Mouse (Mus musculus) heart, embryonic 13.5 days (tissue): ENCODE data around the gene Pnlip. TPM values are rescaled to one million over a fixed set of nuclear protein-coding genes. Genes with fewer than 3 reads are reported as not detected.
A peak's percentile ranks its signal among the peaks of the same experiment; 100 is the strongest.

Source experiments
- ATAC-seq: fragments of 200-750 bp; cut with Nextera tagmentation; 2 replicates; pipeline ENCODE4 v1.8.0; 2017; ENCODE audit warnings: moderate TSS enrichment; ENCODE audit not compliant: insufficient number of reproducible peaks, low FRiP score, low TSS enrichment; ENCODE audit errors: extremely low read depth
- H3K27ac ChIP-seq: fragments of 300-500 bp; sonication (generic); replicated peaks from 2 replicates; pipeline ENCODE4 v1.5.1; 2015; ENCODE audit warnings: moderate library complexity, mild to moderate bottlenecking, inconsistent platforms
- H3K27me3 ChIP-seq: fragments of 300-500 bp; sonication (generic); replicated peaks from 2 replicates; pipeline ENCODE4 v1.6.1; 2015; ENCODE audit warnings: mild to moderate bottlenecking, inconsistent platforms
- H3K36me3 ChIP-seq: fragments of 300-500 bp; sonication (generic); 2 replicates; pipeline ENCODE4 v1.6.1; 2015; ENCODE audit warnings: mild to moderate bottlenecking, inconsistent platforms
- H3K4me1 ChIP-seq: fragments of 300-500 bp; sonication (generic); 2 replicates; pipeline ENCODE4 v1.6.1; 2015; ENCODE audit warnings: inconsistent platforms
- H3K4me2 ChIP-seq: fragments of 300-500 bp; sonication (generic); 2 replicates; pipeline ENCODE4 v1.6.1; 2015; ENCODE audit warnings: inconsistent platforms, mild to moderate bottlenecking, moderate library complexity
- H3K4me3 ChIP-seq: fragments of 300-500 bp; sonication (generic); 2 replicates; pipeline ENCODE4 v1.5.1; 2015; ENCODE audit warnings: moderate library complexity, mild to moderate bottlenecking, inconsistent platforms
- H3K9ac ChIP-seq: fragments of 300-500 bp; sonication (generic); 2 replicates; pipeline ENCODE4 v1.6.1; 2015; ENCODE audit warnings: inconsistent platforms, mild to moderate bottlenecking, moderate library complexity
- H3K9me3 ChIP-seq: fragments of 300-500 bp; sonication (generic); 2 replicates; pipeline ENCODE4 v1.6.1; 2016; ENCODE audit warnings: inconsistent platforms
- WGBS: fragments of 180-500 bp; shearing (Covaris S2); methylation state at CpG from one replicate; pipeline ENCODE4 v1.1.7; 2015; ENCODE audit warnings: mixed read lengths; 5-methylcytosine and 5-hydroxymethylcytosine counted together
- polyA plus RNA-seq: library from polyadenylated mRNA; unstranded; fragments of >200 nt; fragmentation: Nextera tagmentation; extraction: Ambion mirVana; gene quantifications from 2 replicates; pipeline ENCODE4 v1.2.1, GENCODE M21; 2015

Pnlip gene
- 0.10 TPM in 1 of 2 replicates, not detected in the other for polyA plus RNA-seq

DNA sequence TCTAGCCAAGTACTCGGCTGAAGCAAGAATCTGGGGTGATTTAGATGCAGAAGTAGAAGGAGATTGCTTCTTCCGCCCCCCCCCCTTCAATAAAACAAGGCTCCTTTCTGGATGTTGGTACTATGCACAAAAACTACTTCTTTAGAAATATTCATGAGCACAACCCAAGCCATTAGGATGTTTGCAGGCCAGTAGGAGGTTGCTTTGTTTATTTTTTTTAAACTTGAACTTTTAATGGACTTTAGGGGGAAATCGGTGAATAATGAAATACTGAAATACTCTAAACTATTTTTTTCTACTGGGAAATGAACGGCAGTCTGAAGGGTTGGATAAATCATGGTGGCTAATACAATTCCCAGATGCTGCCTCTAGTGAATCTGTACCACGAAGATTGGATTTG, at the start of gene Pnlip:
Gene Pnlip, plus strand, starts transcription at position 301 of the 400 bp plus-strand sequence.
- no peak for ATAC-seq
- Histone ChIP-seq H3K36me3 (no peaks in the 10 kb centered on the region), H3K4me1 (no peaks in the 10 kb centered on the region), H3K4me2 (no peak within 1 kb of the TSS), H3K9ac (no peak within 1 kb of the TSS), H3K4me3 (no peak within 1 kb of the TSS), H3K27me3 (no peaks in the 10 kb centered on the region), H3K9me3 (no peaks in the 10 kb centered on the region), H3K27ac (no peak within 1 kb of the TSS)
- 75% methylated on average over 5 of the region's 5 CpGs for WGBS

DNA sequence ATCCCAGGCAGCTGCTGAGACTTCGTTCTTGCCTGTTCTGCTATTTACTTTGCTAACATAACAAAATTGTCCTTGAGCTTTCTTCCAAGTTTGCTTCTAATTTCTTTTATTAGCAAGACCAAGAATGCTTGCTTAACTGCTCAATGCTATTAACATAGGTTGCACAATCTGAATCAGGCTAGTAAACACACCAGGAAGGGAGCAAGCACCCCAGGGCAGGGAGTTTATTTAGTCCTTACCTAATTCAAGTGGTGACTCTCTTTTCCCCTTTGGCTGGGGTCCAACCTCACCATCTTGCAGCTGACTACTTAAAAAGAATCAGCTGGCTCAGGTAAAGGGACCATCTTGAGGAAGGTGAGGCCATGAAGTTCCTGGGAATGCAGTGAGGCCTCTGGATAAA, 42.6 kb upstream of the Pnlip start:
- Histone ChIP-seq H3K36me3 (no peaks in the 10 kb centered on the region), H3K9me3 (no peaks in the 10 kb centered on the region), H3K4me2 (no peak overlapping the region), H3K4me1 (no peaks in the 10 kb centered on the region), H3K27me3 (no peaks in the 10 kb centered on the region), H3K27ac (no peak overlapping the region), H3K9ac (no peak overlapping the region), H3K4me3 (no peak overlapping the region)
- no peak for ATAC-seq
- 61% methylated on average over 1 of the region's 1 CpGs for WGBS

DNA sequence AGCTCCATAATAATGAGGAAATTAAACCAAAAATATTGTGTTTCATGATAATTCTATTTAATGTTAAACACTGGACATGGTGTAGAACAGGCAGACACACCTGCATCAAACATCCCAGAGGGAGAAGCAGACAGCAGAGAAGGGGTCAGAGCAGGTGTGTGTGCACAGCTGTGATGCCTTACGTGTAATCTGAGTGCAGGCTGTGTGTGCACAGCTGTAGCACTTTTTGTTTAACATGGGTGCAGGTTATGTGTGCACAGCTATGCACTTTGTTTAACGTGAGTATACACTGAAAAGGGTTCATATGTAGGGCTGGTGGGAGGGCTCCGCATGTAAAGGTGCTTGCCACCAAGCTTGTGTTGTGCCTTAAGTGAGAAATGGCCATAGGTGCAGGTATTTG, 39.6 kb upstream of the Pnlip start:
- H3K27ac ChIP-seq = no peak overlapping the region
- no peak for ATAC-seq
- 83% methylated on average over 3 of the region's 3 CpGs for WGBS
- no peaks in the 10 kb centered on the region for H3K4me1 ChIP-seq
- H3K27me3 ChIP-seq = no peaks in the 10 kb centered on the region
- no peak overlapping the region for H3K4me3 ChIP-seq
- H3K9me3 ChIP-seq = no peaks in the 10 kb centered on the region
- H3K36me3 ChIP-seq = no peaks in the 10 kb centered on the region
- no peak overlapping the region for H3K4me2 ChIP-seq
- H3K9ac ChIP-seq = no peak overlapping the region

DNA sequence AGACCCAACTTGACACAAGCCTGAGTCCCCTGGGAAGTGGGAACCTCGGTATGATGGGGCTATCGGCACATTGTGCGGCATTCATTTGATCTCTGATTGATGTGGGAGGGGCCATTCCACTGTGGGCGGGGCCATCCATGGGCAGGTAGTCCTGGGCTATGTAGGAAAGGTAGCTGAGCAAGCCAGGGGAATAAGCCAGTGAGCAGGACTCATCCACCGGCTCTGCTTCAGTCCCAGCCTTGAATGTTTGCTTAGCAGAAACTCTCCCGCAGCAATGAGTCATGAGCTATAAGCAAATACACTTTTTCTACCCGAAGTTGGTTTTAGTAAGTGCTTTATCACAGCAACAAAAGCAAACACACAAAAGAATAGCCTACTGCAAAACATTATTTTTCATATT, 35.7 kb upstream of the Pnlip start:
- no peaks in the 10 kb centered on the region for H3K4me1 ChIP-seq
- WGBS = 74% methylated on average over 7 of the region's 7 CpGs
- H3K4me3 ChIP-seq = no peak overlapping the region
- H3K36me3 ChIP-seq = no peaks in the 10 kb centered on the region
- no peak for ATAC-seq
- H3K27ac ChIP-seq = no peak overlapping the region
- no peak overlapping the region for H3K9ac ChIP-seq
- H3K9me3 ChIP-seq = no peaks in the 10 kb centered on the region
- no peaks in the 10 kb centered on the region for H3K27me3 ChIP-seq
- H3K4me2 ChIP-seq = no peak overlapping the region

DNA sequence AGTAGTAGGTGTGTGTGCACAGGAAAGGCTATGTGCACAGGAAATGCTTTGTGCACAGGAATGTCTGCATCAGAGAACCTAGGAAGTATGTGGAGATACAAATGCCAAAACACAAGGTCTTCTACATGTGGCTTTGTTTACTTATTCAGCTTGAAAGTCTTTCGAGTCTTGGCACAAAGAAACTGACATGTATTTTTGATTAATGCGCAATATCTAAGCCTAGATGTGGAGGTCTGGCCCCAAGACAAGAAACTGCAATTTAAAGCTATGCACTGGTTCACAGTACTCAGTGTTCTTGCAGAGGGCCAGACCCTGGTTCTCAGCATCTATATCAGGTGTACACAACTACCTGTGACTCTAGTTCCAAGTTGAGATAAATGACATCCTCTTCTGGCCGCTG, 31.6 kb upstream of the Pnlip start:
- Histone ChIP-seq H3K4me1 (no peaks in the 10 kb centered on the region), H3K9ac (no peak overlapping the region), H3K36me3 (no peaks in the 10 kb centered on the region), H3K4me2 (no peak overlapping the region), H3K4me3 (no peak overlapping the region), H3K9me3 (no peaks in the 10 kb centered on the region), H3K27me3 (no peaks in the 10 kb centered on the region), H3K27ac (no peak overlapping the region)
- ATAC-seq = no peak
- WGBS = 79% methylated on average over 3 of the region's 3 CpGs

DNA sequence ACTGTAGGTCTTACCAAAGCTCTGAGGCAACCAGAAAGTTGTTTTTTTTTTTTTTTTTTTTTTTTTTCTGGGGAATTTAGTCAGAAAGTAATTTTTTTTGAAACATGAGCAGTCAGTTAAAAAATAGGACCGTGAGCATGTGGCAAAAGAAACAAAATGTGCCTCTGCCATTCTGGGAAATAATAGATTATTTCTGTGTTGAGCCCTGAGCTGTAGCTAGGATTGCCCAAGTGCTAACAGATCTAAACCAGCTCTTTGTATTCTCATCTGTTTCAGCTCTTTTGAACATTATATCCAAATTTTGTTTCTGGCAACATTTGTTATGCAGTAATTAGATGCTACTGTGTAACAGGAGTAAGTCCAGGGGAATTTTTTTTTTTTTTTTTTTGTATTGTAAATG, 30.7 kb upstream of the Pnlip start:
- Histone ChIP-seq H3K4me1 (no peaks in the 10 kb centered on the region), H3K9ac (no peak overlapping the region), H3K4me2 (no peak overlapping the region), H3K27me3 (no peaks in the 10 kb centered on the region), H3K4me3 (no peak overlapping the region), H3K36me3 (no peaks in the 10 kb centered on the region), H3K27ac (no peak overlapping the region), H3K9me3 (no peaks in the 10 kb centered on the region)
- ATAC-seq = no peak
- 67% methylated on average over 1 of the region's 1 CpGs for WGBS

DNA sequence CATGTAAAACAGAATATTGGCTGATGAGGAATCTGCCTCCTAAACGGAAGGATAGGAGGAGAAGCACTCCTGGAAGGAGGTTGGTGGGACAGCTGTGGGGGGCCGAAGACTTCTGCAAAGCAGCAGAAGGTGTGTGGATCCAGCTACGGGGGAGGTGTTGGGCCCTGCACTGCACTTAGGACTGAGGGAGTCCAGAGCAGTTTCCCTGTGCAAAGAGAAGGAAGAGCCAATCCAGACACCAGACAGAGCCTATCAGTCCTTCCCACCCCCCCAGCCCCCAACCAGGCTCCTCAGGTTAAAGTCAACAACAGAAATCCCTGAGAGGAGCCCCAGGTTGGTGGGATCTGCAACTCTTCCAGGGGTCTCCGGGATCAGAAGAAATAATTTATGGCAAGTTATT, 27.5 kb upstream of the Pnlip start:
- Histone ChIP-seq H3K9ac (no peak overlapping the region), H3K36me3 (no peaks in the 10 kb centered on the region), H3K27me3 (peaks cover 5% of the 10 kb centered on the region; the same call in 1 of the 2 replicates), H3K4me2 (no peak overlapping the region), H3K4me1 (no peaks in the 10 kb centered on the region), H3K4me3 (no peak overlapping the region), H3K27ac (no peak overlapping the region), H3K9me3 (no peaks in the 10 kb centered on the region)
- ATAC-seq = no peak
- 67% methylated on average over 4 of the region's 4 CpGs for WGBS

DNA sequence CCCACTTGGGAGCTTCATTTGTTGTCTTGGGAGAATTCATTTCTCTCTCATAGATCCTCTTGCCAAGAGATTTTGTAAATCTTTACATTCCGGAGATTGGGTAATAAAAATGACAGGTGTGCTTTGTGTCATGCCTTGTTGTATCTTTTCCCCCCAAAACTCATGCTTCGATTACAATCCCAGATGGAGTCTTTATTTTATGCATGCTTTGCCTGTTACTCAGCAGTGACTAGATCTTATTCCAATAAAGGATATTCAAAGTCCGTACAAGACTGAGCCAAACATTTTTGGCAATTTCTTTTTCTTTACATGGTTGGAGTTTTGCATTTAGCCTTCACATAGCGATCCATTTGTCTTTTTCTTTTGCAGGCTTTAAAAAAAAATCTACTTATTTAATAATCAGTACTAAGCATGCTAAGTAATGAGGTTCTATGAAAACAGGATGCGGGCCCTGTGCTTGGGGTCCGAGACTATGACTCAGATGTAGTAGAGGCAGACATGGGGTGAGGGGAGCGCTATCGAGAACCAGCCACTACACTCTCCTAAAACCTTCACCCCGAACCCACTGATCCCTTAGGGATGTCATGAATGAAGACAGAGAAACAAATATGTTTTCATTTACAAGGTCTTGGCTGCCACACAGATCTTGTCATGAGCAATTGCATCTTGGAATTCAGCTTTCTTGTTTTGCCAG, 26.9 kb upstream of the Pnlip start:
- H3K9me3 ChIP-seq = no peaks in the 10 kb centered on the region
- H3K4me2 ChIP-seq = no peak overlapping the region
- 82% methylated on average over 9 of the region's 9 CpGs for WGBS
- no peak overlapping the region for H3K27ac ChIP-seq
- H3K36me3 ChIP-seq = no peaks in the 10 kb centered on the region
- no peak overlapping the region for H3K9ac ChIP-seq
- H3K27me3 ChIP-seq = peaks cover 5% of the 10 kb centered on the region; the same call in 1 of the 2 replicates
- H3K4me3 ChIP-seq = no peak overlapping the region
- no peaks in the 10 kb centered on the region for H3K4me1 ChIP-seq
- no peak for ATAC-seq

DNA sequence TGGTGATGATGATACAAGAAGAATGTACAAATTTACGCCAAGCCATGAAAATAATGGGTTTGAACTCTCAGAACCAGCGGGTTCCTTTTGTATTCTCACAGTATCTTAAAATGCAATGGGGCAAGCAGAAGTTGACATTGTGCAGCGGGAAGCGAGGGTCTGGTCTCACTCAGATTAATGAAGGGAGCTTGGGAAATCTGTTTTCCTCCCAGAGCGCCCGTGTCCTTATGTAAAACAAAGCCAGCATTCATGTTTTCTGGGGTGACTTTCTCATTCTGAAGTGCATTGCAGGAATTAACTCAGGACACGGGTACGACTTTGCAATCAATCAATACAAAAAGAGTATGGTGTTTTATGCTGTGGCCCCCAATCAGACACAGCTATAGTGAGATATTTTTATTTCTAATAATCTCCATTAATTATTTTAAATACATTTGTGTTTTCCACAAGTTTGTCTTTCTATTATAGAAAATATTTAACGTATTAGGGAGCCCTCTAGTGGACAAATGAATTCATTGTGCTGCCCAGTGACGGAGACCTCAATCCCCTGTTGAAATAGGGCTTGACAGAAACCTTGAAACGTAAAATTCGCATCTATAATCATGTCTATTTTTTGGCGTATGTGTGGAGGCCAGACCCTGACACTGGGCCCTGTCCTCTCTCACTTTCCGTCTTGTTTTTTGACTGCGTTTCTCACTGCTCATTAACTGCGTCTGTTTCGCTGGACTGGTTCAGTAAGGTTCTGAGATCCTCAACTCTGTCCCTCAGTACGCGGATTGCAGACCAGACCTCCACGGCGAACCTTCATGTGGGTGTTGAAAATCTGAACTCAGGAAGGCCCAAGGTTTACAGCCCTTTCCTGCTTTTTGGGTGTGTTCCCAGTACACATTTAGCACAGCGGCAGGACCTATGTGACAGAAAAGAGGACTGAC, 24.6 kb upstream of the Pnlip start:
- Histone ChIP-seq H3K9me3 (no peaks in the 10 kb centered on the region), H3K9ac (0 out of 2 replicates have a peak overlapping the region, but pooled peaks have one; percentile 9)
- 41% methylated on average over 22 of the region's 22 CpGs for WGBS

DNA sequence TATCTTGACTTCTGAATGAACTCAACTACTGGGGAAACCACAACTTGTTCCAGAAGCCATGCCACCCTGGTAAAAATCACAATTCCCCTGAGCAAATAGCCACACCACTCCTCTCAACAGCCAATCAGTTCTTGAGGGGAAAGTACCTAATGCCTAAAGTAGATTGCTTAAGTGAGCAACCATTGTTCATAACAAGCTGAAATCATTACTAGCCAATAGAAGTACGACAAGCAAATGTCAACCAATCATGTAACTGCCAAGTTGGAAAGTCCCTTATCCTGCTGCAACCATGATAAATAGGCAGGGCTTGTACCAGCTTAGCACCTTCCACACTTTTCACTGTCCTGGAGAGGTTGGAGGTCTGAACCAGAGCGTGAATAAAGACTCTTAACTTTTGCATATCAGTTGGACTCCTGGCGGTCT, 22.9 kb upstream of the Pnlip start:
- H3K4me2 ChIP-seq = no peak overlapping the region
- H3K4me3 ChIP-seq = no peak overlapping the region
- H3K4me1 ChIP-seq = no peaks in the 10 kb centered on the region
- 64% methylated on average over 3 of the region's 3 CpGs for WGBS
- H3K27ac ChIP-seq = no peak overlapping the region
- no peak for ATAC-seq
- H3K36me3 ChIP-seq = no peaks in the 10 kb centered on the region
- peaks cover 5% of the 10 kb centered on the region; the same call in 1 of the 2 replicates for H3K27me3 ChIP-seq
- no peaks in the 10 kb centered on the region for H3K9me3 ChIP-seq
- no peak overlapping the region for H3K9ac ChIP-seq

More for the DNA sequence above, 24.6 kb upstream of the Pnlip start:
- Histone ChIP-seq H3K4me3 (0 out of 2 replicates have a peak overlapping the region, but pooled peaks have one; percentile 11), H3K36me3 (no peaks in the 10 kb centered on the region), H3K27me3 (peaks cover 5% of the 10 kb centered on the region; the same call in 1 of the 2 replicates), H3K4me2 (peak overlapping the region; percentile 48), H3K4me1 (no peaks in the 10 kb centered on the region), H3K27ac (no peak overlapping the region)
- no peak for ATAC-seq

DNA sequence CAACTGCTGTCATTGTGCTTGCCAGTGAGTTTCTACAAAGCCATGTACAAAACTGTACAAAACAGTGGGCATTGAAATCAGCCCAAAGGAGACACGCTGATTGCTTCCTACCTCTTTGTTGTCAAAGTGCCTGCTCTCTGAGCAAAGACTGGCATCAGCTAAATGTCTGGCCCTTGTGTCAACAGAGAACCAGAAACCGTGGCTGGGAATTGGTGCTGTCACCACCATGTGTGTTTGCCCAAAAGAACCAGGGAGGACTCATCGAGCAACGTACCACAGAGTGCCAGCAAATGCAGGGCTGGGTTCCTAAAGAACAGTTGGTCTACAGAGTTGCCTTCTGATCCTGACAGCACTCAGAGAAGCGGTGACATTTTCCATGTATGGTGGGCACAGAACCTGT, 2.3 kb upstream of the Pnlip start:
- no peaks in the 10 kb centered on the region; the same call in 1 of the 2 replicates for H3K27me3 ChIP-seq
- H3K9ac ChIP-seq = no peak overlapping the region
- no peak overlapping the region for H3K4me3 ChIP-seq
- H3K36me3 ChIP-seq = no peaks in the 10 kb centered on the region
- H3K27ac ChIP-seq = no peak overlapping the region
- WGBS = 73% methylated on average over 5 of the region's 5 CpGs
- no peak overlapping the region for H3K4me2 ChIP-seq
- H3K4me1 ChIP-seq = no peaks in the 10 kb centered on the region
- no peak for ATAC-seq
- H3K9me3 ChIP-seq = no peaks in the 10 kb centered on the region
